Mouse (Mus musculus): ENCODE measurements around the gene Aldh9a1.

Aldh9a1 gene

GRCm38 (mm10) chr1:167350597-167351415 is 1.0 kb downstream of the Aldh9a1 start:
- in situ Hi-C loops (cut with MboI) = no loop called here

GRCm38 (mm10) chr1:167352403-167352802 is 2.6 kb downstream of the Aldh9a1 start:
- in situ Hi-C loops (cut with MboI) = no loop called here

GRCm38 (mm10) chr1:167357387-167357786 is 7.6 kb downstream of the Aldh9a1 start:
- in situ Hi-C loops (cut with MboI) = no loop called here

- in situ Hi-C loops (cut with MboI) = no loop called here
Observed at GRCm38 (mm10) chr1:167358731-167359130, 8.9 kb downstream of the Aldh9a1 start.

DNA sequence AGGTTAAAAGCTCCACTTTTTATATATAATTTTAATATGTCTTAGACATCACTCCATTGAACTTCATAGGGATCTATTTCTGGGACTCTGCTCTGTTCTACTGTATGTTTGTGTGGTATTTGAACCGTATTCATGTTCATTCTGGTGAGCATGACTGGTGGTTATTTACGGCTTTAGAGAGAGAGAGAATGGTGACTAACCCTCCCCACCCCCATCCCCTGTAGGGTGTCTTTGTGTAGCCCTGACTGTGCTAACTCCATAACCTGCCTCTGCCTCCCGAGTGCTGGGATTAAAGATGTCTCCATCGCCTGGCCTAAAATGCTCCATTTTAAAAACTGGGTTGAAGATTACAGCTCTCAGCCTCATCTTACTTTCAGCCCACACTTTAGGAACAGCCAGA is 10.5 kb downstream of the Aldh9a1 start:
- in situ Hi-C loops (cut with MboI) = no loop called here

GRCm38 (mm10) chr1:167362819-167363218 is 13.0 kb downstream of the Aldh9a1 start:
- in situ Hi-C loops (cut with MboI) = no loop called here

GRCm38 (mm10) chr1:167363322-167363721 is 13.5 kb downstream of the Aldh9a1 start:
- in situ Hi-C loops (cut with MboI) = no loop called here

DNA sequence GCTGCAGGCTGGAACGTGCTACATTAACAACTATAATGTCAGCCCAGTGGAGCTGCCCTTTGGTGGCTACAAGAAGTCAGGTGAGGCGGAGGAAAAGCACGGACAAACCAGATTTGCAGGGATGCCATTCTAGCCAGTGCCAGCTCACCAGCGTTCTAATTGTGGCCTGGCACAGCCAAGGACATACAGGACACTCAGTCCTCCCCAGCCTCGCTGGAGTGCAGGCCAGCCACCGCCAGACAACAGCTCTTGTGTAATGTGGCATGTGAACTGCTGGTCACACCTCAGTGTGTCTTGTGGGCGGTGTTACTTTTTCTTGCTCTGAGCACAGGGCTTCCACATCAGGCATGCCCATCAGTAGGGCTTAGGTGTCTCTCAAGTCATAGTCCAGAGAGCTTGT is 16.0 kb downstream of the Aldh9a1 start:
- in situ Hi-C loops (cut with MboI) = no loop called here

- in situ Hi-C loops (cut with MboI) = no loop called here
Observed at GRCm38 (mm10) chr1:167366621-167367020, 16.8 kb downstream of the Aldh9a1 start.

DNA sequence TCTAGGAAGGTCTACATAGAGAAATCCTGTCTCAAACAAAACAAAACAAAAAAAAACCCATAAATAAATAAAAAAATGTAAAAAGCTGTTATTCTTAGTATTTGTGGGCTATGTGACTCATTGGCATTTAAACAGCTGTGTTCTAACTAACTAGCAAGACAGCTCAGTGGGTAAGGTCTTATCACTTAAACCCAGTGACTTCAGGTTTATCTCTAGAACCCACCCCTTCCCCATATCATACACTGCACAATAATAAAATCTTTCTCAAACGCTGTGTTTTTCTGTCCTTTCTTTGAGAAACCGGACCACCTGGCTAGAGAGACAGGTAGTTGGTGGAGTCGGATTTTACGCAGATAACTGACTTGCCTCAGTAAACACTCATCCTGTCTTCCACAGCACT is 18.2 kb downstream of the Aldh9a1 start:
- in situ Hi-C loops (cut with MboI) = no loop called here

- in situ Hi-C loops (cut with MboI) = no loop called here
Observed at GRCm38 (mm10) chr1:167368513-167368912, 18.7 kb downstream of the Aldh9a1 start.

DNA sequence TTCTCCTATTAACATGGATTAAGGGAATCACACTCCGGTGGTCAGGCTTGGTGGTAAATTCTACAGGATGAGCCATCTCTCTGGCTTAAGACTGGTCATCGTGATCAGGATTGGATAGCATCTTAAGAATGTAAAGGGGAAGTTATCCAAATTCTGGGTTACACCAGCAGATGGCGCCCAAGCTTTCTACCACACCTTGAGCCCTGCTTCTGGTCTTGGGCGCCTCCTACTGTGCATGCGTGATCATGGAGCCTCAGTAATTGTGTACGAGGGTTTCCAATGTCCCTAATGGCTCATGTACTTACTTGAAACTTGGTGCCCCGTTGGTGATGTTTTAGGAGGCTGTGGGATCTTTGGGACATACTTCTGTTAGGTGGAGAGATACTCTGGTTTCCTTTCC is 20.1 kb downstream of the Aldh9a1 start:
- in situ Hi-C loops (cut with MboI) = no loop called here

- in situ Hi-C loops (cut with MboI) = no loop called here
Observed at GRCm38 (mm10) chr1:167372739-167373138, 22.9 kb downstream of the Aldh9a1 start.

- in situ Hi-C loops (cut with MboI) = no loop called here
Observed at GRCm38 (mm10) chr1:167374003-167374784, 24.4 kb downstream of the Aldh9a1 start.

GRCm38 (mm10) chr1:167374942-167375341 is 25.2 kb downstream of the Aldh9a1 start:
- in situ Hi-C loops (cut with MboI) = no loop called here

- in situ Hi-C loops (cut with MboI) = no loop called here
Observed at GRCm38 (mm10) chr1:167378019-167378418, 28.2 kb downstream of the Aldh9a1 start.

DNA sequence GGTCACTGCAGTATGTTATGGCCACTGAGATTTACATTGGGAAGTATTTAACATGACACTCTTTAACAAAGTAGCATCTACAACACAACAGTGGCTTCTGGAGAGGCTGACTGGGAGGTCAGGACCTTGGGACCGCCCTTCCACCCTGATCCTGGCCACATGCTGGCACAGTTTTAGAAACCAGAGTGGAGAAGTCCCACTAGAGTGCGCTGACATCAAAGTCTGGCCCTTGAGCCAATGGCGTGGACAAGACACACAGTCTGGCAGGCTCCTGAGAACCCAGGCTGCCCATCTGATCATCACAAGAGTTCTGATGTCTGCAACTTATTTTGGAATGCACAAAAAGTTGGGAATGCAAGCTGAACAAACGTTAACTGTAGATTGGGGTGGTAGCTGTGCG is 30.0 kb downstream of the Aldh9a1 start:
- in situ Hi-C loops (cut with MboI) = no loop called here

DNA sequence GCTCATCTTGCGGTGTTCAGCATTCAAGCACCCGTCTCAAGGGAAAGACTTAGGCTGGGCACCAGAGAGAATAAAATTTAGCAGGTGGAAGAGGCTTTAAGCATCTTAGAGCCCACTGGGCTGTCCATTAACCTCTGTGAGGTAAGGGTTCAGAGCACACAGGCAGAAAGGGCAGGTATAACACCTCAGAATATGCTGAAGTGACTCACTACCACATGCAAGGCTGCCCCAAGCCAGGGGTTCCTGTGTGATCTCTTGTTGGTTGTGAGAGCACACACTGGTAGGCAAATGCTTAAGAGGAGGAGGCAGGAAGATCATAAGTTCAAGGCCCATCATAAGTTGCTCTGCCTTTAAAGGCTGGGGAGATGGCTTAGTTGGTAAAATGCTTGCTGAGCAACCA is 30.4 kb downstream of the Aldh9a1 start:
- in situ Hi-C loops (cut with MboI) = no loop called here

DNA sequence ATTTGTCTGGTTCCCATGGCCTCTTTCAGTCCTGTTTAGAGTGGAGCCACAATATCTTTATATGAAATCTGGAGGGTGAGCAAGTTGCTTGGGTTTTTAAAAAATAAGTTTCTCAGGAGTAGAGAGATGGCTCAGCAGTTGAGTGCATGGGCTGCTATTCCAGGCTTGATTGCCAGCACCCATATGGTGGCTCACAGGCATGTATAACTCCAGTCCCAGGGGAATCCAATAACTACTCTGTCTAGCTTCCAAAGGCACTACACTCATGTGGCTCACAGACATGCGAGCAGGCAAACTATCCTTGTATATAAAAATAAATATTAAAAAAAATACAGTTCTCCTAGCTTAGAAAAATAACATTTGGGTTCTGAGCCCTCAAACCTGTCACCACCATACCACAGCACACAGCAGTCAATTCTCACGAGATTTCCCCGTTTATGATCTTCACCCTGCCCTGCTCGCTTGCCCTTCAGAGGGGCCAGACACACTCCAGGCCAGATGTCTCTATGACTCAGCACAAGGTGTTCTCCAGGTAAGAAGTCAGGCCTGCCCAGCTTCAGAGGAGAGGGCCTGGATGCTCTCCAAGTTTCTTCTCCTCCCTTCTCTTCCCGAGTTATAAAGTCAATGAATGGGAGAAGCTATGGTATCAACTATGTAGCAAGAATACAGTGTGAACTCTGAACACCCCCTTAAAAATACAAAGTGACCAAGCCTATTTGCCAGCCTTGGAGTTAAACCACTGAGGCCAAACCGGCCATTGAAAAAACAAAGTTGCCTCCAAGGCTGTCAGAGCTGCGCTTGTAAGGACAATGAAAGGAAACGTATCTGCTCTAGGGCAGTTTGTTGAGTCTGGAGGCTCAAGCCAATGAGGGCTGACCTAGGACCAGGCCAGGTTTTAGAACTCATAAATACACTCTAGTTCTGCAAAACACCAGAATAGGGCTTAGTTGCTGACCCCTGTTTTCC is 31.5 kb downstream of the Aldh9a1 start:
- in situ Hi-C loops (cut with MboI) = no loop called here

DNA sequence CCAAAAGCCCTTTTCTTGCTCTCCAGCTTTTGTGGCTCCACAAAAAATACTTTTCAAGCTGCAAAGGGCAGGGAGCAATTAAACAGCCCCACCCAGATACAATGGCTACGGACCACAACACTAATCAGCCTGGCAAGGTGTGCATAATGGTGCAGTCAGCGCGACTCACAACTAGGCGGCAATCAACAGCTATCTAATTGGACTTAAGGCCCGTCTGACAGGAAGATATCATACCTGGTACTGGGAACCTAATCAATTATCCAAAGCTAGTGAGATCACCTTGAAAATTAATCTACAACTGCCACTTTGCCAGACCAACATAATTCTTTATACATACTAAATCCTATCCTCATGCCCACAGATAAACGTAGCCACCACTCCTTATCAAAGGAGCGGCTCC is 32.5 kb downstream of the Aldh9a1 start:
- in situ Hi-C loops (cut with MboI) = no loop called here

DNA sequence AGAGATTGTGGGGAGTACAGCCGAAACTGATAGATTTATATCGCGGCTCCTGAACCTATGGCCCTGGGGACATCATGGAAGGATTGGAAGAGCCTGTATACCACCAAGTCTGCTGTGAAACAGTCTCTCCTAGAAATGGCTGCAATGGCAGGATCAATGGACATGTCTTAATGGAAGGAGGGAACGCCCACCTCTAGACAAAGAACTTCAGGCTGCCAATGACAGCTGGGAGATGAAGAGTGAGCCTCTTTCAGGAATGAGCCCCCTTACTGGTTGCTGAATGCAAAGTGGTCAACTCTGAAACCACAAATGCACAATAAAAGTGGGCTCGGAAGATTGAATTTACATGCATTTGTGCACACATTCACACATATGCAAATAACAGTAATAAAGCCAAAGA is 33.0 kb downstream of the Aldh9a1 start:
- in situ Hi-C loops (cut with MboI) = no loop called here

GRCm38 (mm10) chr1:167383178-167383577 is 33.4 kb downstream of the Aldh9a1 start:
- in situ Hi-C loops (cut with MboI) = no loop called here

Measured in mature B cell (primary cell).